Mouse (Mus musculus): ENCODE measurements around the gene Gm49339.

GRCm38 (mm10) chr10:51453616-51454298 is 26.7 kb upstream of the Gm49339 start:
- TF ChIP-seq EP300 (IDR thresholded peaks at IDR 0.05; ENCODE audit: low read depth) (no peak), CTCF (IDR thresholded peaks at IDR 0.05; ENCODE audit: low read depth) (no peak)
